Mouse (Mus musculus) liver, postnatal 0 days (tissue): Measurements from ENCODE around the gene Actr1a. TPM values are rescaled to one million over a fixed set of nuclear protein-coding genes. Genes with fewer than 3 reads are reported as not detected.

Source experiments
- ATAC-seq: fragments of 200-750 bp; cut with Nextera tagmentation; 2 replicates; pipeline ENCODE4 v1.8.0; 2017; ENCODE audit warnings: mild to moderate bottlenecking, moderate library complexity
- DNase-seq: peaks from one replicate; pipeline ENCODE4 v3.0.0-alpha.2; 2016
- H3K27ac ChIP-seq: fragments of 300-500 bp; sonication (generic); 2 replicates; pipeline ENCODE4 v1.5.1; 2014; ENCODE audit warnings: antibody characterized with exemption, moderate library complexity, mild to moderate bottlenecking, low read depth
- H3K27me3 ChIP-seq: fragments of 300-500 bp; sonication (generic); 2 replicates; pipeline ENCODE4 v1.6.1; 2014; ENCODE audit warnings: low read length, control low read depth, mixed read lengths; ENCODE audit not compliant: insufficient read depth
- H3K36me3 ChIP-seq: fragments of 300-500 bp; sonication (generic); replicated peaks from 2 replicates; pipeline ENCODE4 v1.6.1; 2014; ENCODE audit warnings: mild to moderate bottlenecking, control low read depth, low read length, moderate library complexity, mixed read lengths; ENCODE audit not compliant: insufficient read depth
- H3K4me1 ChIP-seq: fragments of 300-500 bp; sonication (generic); 2 replicates; pipeline ENCODE4 v1.6.1; 2014; ENCODE audit warnings: antibody characterized with exemption, mild to moderate bottlenecking, control low read depth; ENCODE audit not compliant: insufficient read depth
- H3K4me2 ChIP-seq: fragments of 300-500 bp; sonication (generic); 2 replicates; pipeline ENCODE4 v1.6.1; 2014; ENCODE audit warnings: low read depth, mild to moderate bottlenecking, low read length, moderate library complexity, mixed read lengths
- H3K4me3 ChIP-seq: fragments of 300-500 bp; sonication (generic); 2 replicates; pipeline ENCODE4 v1.5.1; 2014; ENCODE audit warnings: low read depth, low read length
- H3K9ac ChIP-seq: fragments of 300-500 bp; sonication (generic); replicated peaks from 2 replicates; pipeline ENCODE4 v1.6.1; 2014; ENCODE audit warnings: mild to moderate bottlenecking, moderate library complexity
- H3K9me3 ChIP-seq: fragments of 300-500 bp; sonication (generic); 2 replicates; pipeline ENCODE4 v1.6.1; 2016; ENCODE audit warnings: mild to moderate bottlenecking, control low read depth, low read length, mixed read lengths
- CTCF ChIP-seq: sonication (generic); IDR thresholded peaks from 2 replicates; pipeline ENCODE4 v1.5.1; 2016; ENCODE audit warnings: antibody characterized with exemption, low read depth
- EP300 ChIP-seq: IDR thresholded peaks from 2 replicates; pipeline ENCODE4 v1.6.1; 2016; ENCODE audit warnings: antibody characterized with exemption, low read depth, mild to moderate bottlenecking
- WGBS: fragments of 180-500 bp; shearing (Covaris S2); extraction: QIAGEN DNeasy Blood & Tissue Kit; methylation state at CpG from one replicate; pipeline ENCODE4 v1.1.7; 2014; ENCODE audit not compliant: insufficient replicate concordance; 5-methylcytosine and 5-hydroxymethylcytosine counted together
- polyA plus RNA-seq: library from polyadenylated mRNA; unstranded; fragments of >200 nt; fragmentation: Nextera tagmentation; extraction: Ambion mirVana; gene quantifications from 2 replicates; pipeline ENCODE4 v1.2.1, GENCODE M21; 2015

The Actr1a gene
- polyA plus RNA-seq, 1 experiment from 2014 or later, result 35.4 TPM

- DNase-seq (no peak), ATAC-seq (no peak)
- Histone ChIP-seq H3K4me1 (peaks cover 22% of the 10 kb centered on the region), H3K27me3 (no peaks in the 10 kb centered on the region), H3K9ac (peak overlapping the region; percentile 80), H3K36me3 (no peaks in the 10 kb centered on the region), H3K4me2 (peak overlapping the region; percentile 100), H3K9me3 (no peaks in the 10 kb centered on the region), H3K27ac (0 out of 2 replicates have a peak overlapping the region, but pooled peaks have one; percentile 44), H3K4me3 (peak overlapping the region; percentile 84)
- 7% methylated on average over 19 of the region's 19 CpGs for WGBS
- TF ChIP-seq EP300, result no peak
Observed at GRCm38 (mm10) chr19:46397436-46398001, 2.0 kb upstream of the Actr1a start.

GRCm38 (mm10) chr19:46396686-46397435, 1.3 kb upstream of the Actr1a start, which contains the start of gene Sufu:
Gene Sufu (plus strand): TSS chr19:46396896.
- Histone ChIP-seq H3K4me3 (peak within 1 kb of the TSS; percentile 84), H3K9me3 (no peaks in the 10 kb centered on the region), H3K27ac (0 out of 2 replicates have a peak within 1 kb of the TSS, but pooled peaks have one; percentile 44), H3K9ac (peak within 1 kb of the TSS; percentile 80), H3K36me3 (0 out of 2 replicates have a peak, but pooled peaks cover 4% of the 10 kb centered on the region), H3K27me3 (no peaks in the 10 kb centered on the region), H3K4me2 (peak within 1 kb of the TSS; percentile 100), H3K4me1 (peaks cover 22% of the 10 kb centered on the region)
- ATAC-seq, result peak; percentile 80
- under 1% methylated on average over 57 of the region's 57 CpGs for WGBS
- DNase-seq, result peak; percentile 97
- TF ChIP-seq CTCF (peak; percentile 99), EP300 (no peak)

DNA sequence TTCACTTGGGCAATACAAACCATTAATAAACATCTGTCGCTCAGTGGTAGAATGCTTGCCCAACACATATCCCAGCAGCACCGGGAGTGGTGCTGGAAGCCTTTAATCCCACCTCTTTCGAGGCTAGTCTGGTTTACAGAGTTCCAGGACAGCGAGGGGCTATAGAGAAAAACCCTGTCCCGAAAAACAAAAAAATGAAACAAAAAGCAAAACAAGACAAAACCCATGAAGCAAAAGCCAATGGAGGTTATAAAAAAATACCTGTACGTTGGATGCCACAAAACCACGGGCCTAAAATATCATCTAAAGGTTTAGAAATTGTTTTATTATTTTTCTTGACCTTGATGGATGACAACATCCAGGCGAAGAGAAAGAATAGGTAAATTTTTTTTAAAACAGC, 561 bp upstream of the Actr1a start:
- Histone ChIP-seq H3K4me1 (peaks cover 22% of the 10 kb centered on the region), H3K27ac (no peak overlapping the region), H3K9me3 (no peaks in the 10 kb centered on the region), H3K4me3 (peak overlapping the region; percentile 67), H3K9ac (peak overlapping the region; percentile 70; the same call in 1 of the 2 replicates), H3K4me2 (peak overlapping the region; percentile 100), H3K36me3 (0 out of 2 replicates have a peak, but pooled peaks cover 4% of the 10 kb centered on the region), H3K27me3 (no peaks in the 10 kb centered on the region)
- no peak for TF ChIP-seq CTCF
- TF ChIP-seq EP300, result no peak
- 11% methylated on average over 8 of the region's 8 CpGs for WGBS
- DNase-seq (no peak), ATAC-seq (no peak)

DNA sequence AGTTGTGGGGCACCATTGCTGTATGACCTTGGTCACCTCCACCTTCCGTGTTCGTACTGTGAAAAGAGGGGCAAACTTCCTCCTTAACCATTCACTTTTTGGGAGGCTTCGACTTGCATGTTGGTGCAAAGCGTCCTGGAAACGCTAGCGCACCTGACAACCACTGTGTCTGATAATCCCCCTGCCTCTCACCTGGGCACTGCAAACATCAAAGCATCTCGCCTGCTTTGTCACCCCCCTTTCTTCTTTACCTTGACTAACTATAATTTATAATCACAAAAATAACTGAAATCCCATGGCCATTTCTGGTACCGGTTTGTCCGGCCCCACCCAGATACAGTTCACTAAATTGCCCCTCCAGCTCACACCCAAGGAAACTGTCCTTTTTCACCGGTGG, 838 bp downstream of the Actr1a start:
- TF ChIP-seq CTCF, result no peak
- no peak for TF ChIP-seq EP300
- no peaks in the 10 kb centered on the region for H3K9me3 ChIP-seq
- peak overlapping the region; percentile 91 for H3K4me2 ChIP-seq
- peak overlapping the region; percentile 49 for H3K9ac ChIP-seq
- ATAC-seq, result no peak
- H3K4me3 ChIP-seq, result peak overlapping the region; percentile 67
- H3K36me3 ChIP-seq, result peaks cover 10% of the 10 kb centered on the region; the same call in 1 of the 2 replicates
- 3% methylated on average over 10 of the region's 10 CpGs for WGBS
- H3K27ac ChIP-seq, result no peak overlapping the region
- H3K4me1 ChIP-seq, result peaks cover 20% of the 10 kb centered on the region
- no peaks in the 10 kb centered on the region for H3K27me3 ChIP-seq
- DNase-seq, result no peak

- peaks cover 11% of the 10 kb centered on the region for H3K4me1 ChIP-seq
- peaks cover 14% of the 10 kb centered on the region for H3K36me3 ChIP-seq
- no peak overlapping the region for H3K4me2 ChIP-seq
- no peaks in the 10 kb centered on the region for H3K9me3 ChIP-seq
- H3K4me3 ChIP-seq, result no peak overlapping the region
- peak; percentile 58 for DNase-seq
- TF ChIP-seq CTCF, result peak; percentile 69
- TF ChIP-seq EP300, result no peak
- 36% methylated on average over 4 of the region's 4 CpGs for WGBS
- no peak overlapping the region for H3K9ac ChIP-seq
- H3K27ac ChIP-seq, result no peak overlapping the region
- H3K27me3 ChIP-seq, result no peaks in the 10 kb centered on the region
- no peak for ATAC-seq
Observed at GRCm38 (mm10) chr19:46392018-46392417, 3.5 kb downstream of the Actr1a start.

DNA sequence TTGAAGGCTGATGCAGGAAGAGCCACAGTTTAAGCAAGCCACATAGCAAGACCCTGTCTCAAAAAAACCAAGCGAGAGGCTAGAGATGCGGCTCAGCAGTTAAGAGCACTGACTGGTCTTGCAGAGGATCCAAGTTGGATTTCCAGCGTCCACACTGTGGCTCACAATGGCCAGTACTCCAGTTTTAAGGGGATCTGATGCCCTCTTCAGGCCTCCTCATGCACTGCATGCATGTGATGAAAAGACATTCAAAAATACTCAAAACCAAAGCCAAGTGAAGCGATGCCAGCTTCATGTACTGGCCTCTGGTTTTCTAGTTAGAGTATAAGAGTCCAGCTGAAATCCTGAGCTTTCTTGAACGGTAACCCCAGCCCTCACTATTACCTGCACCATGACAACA, 5.7 kb downstream of the Actr1a start:
- H3K4me3 ChIP-seq, result no peak overlapping the region
- no peak overlapping the region for H3K4me2 ChIP-seq
- H3K27ac ChIP-seq, result no peak overlapping the region
- DNase-seq, result no peak
- peaks cover 28% of the 10 kb centered on the region for H3K36me3 ChIP-seq
- ATAC-seq, result no peak
- no peaks in the 10 kb centered on the region for H3K9me3 ChIP-seq
- no peaks in the 10 kb centered on the region for H3K27me3 ChIP-seq
- no peak overlapping the region for H3K9ac ChIP-seq
- peak; percentile 50 for TF ChIP-seq CTCF
- no peak for TF ChIP-seq EP300
- 88% methylated on average over 5 of the region's 5 CpGs for WGBS
- H3K4me1 ChIP-seq, result peaks cover 10% of the 10 kb centered on the region
